Mouse (Mus musculus) subcutaneous adipose tissue, adult 2 months (tissue): ENCODE measurements around the gene Casp1. TPM values are rescaled to one million over a fixed set of nuclear protein-coding genes. Genes with fewer than 3 reads are reported as not detected.

Experiments
- polyA plus RNA-seq: library from polyadenylated mRNA; depleted of rRNA; stranded (reverse); fragments of >200 nt; gene quantifications from 2 replicates; pipeline ENCODE4 v1.2.3, GENCODE M21; 2012; ENCODE audit warnings: low replicate concordance; rRNA removed

Gene Casp1
- polyA plus RNA-seq = 2.1 and 3.1 TPM in 2 replicates

GRCm38 (mm10) chr9:5298329-5299131 lies at the start of gene Casp1:
TSS of gene Casp1 (plus strand) at chr9:5298517.

GRCm38 (mm10) chr9:5308561-5308960 lies 10.2 kb downstream of the Casp1 start, which contains the start of gene Casp4:
TSS of gene Casp4 (plus strand) at chr9:5308828.

GRCm38 (mm10) chr9:5345291-5345898 lies 47.1 kb downstream of the Casp1 start, which contains the start of gene Casp12:
TSS of gene Casp12 (plus strand) at chr9:5345430.

Other genes starting within 250 kb of the Casp1 start
- gene Casp4, start 10.3 kb downstream of the Casp1 start, polyA plus RNA-seq = 9.8 and 19.7 TPM in 2 replicates
- gene Casp12, start 46.9 kb downstream of the Casp1 start, polyA plus RNA-seq = 6.7 and 10.2 TPM in 2 replicates